Mouse (Mus musculus) E14TG2a.4 (cell line): ENCODE measurements at regions not wholly inside any gene's neighbourhood (a gene's known extent, or its start where the extent isn't known, plus 50 kb on each side); places are given as distances from the start of the nearest gene placed in this dataset.

Source experiments
- CTCF ChIP-seq: conservative IDR thresholded peaks from 2 replicates; pipeline ENCODE4 v1.5.1; 2014; ENCODE audit warnings: low read length
- NANOG ChIP-seq: IDR thresholded peaks from 2 replicates; pipeline ENCODE4 v1.6.1; 2014; ENCODE audit warnings: borderline replicate concordance, low read length, mixed read lengths

DNA sequence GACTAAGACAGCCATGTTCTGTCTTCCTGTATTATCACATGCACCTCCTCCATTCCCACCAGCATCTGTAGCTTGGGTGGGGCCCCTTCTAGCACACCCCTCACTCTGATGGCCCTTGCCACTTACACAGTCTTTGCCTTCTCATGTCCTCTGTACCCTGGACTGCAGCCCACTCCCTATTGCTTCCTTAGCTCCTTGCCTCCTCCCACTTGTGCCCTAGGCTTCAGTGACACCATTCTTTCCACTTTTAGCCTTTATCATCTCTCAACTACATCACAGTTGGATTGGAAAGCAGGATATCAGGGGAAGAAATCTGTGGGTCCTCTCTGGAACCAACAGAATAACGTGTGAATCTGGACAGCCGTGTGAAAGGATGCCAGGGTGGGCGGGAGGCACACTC, 100.4 kb upstream of the Cops8 start:
- TF ChIP-seq CTCF (no peak), NANOG (no peak)
